Mouse (Mus musculus) liver, adult 2 months (tissue): Measurements from ENCODE around the gene Itgae.

ENCODE experiments used
- CTCF ChIP-seq: fragments of 200-500 bp; IDR thresholded peaks from 2 replicates; pipeline ENCODE4 v1.5.1; 2011; ENCODE audit warnings: low read depth, low read length, control low read depth
- POLR2A ChIP-seq: fragments of 200-500 bp; IDR thresholded peaks from 2 replicates; pipeline ENCODE4 v1.6.1; 2011; ENCODE audit warnings: low read length, control low read depth; ENCODE audit not compliant: insufficient read depth; ENCODE audit errors: extremely low read depth

GRCm38 (mm10) chr11:73090283-73090682, at the start of gene Itgae:
- TF ChIP-seq CTCF (no peak), POLR2A (no peak)
